Mouse (Mus musculus) forebrain, postnatal 0 days (tissue): Measurements from ENCODE around the gene Atp6v0d1. TPM values are rescaled to one million over a fixed set of nuclear protein-coding genes. Genes with fewer than 3 reads are reported as not detected.

Experiments
- ATAC-seq: fragments of 200-750 bp; cut with Nextera tagmentation; 2 replicates; pipeline ENCODE4 v1.8.0; 2017; ENCODE audit warnings: mild to moderate bottlenecking, moderate library complexity
- DNase-seq: peaks from one replicate; pipeline ENCODE4 v3.0.0-alpha.2; 2015
- H3K27ac ChIP-seq: fragments of 300-500 bp; sonication (generic); 2 replicates; pipeline ENCODE4 v1.5.1; 2014; ENCODE audit warnings: low read depth, mild to moderate bottlenecking, antibody characterized with exemption, low read length, moderate library complexity, mixed read lengths
- H3K27me3 ChIP-seq: fragments of 300-500 bp; sonication (generic); 2 replicates; pipeline ENCODE4 v1.6.1; 2014; ENCODE audit warnings: mild to moderate bottlenecking, low read length, mixed read lengths; ENCODE audit not compliant: insufficient read depth
- H3K36me3 ChIP-seq: fragments of 300-500 bp; sonication (generic); 2 replicates; pipeline ENCODE4 v1.6.1; 2014; ENCODE audit warnings: mild to moderate bottlenecking, moderate library complexity; ENCODE audit not compliant: insufficient read depth
- H3K4me1 ChIP-seq: fragments of 300-500 bp; sonication (generic); 2 replicates; pipeline ENCODE4 v1.6.1; 2014; ENCODE audit warnings: antibody characterized with exemption; ENCODE audit not compliant: insufficient read depth
- H3K4me2 ChIP-seq: fragments of 300-500 bp; sonication (generic); 2 replicates; pipeline ENCODE4 v1.6.1; 2014; ENCODE audit warnings: low read depth, mild to moderate bottlenecking, moderate library complexity
- H3K4me3 ChIP-seq: fragments of 300-500 bp; sonication (generic); 2 replicates; pipeline ENCODE4 v1.5.1; 2014; ENCODE audit warnings: low read depth, low read length, mixed read lengths
- H3K9ac ChIP-seq: fragments of 300-500 bp; sonication (generic); 2 replicates; pipeline ENCODE4 v1.6.1; 2014; ENCODE audit warnings: mild to moderate bottlenecking
- H3K9me3 ChIP-seq: fragments of 300-500 bp; sonication (generic); 2 replicates; pipeline ENCODE4 v1.6.1; 2016; ENCODE audit warnings: low read length
- CTCF ChIP-seq: sonication (generic); IDR thresholded peaks from 2 replicates; pipeline ENCODE4 v1.5.1; 2016; ENCODE audit warnings: antibody characterized with exemption, control low read depth, low read depth
- WGBS: fragments of 180-500 bp; shearing (Covaris S2); extraction: QIAGEN DNeasy Blood & Tissue Kit; methylation state at CpG from one replicate; pipeline ENCODE4 v1.1.7; 2014; 5-methylcytosine and 5-hydroxymethylcytosine counted together
- polyA plus RNA-seq: library from polyadenylated mRNA; unstranded; fragments of >200 nt; fragmentation: Nextera tagmentation; extraction: Ambion mirVana; gene quantifications from 2 replicates; pipeline ENCODE4 v1.2.1, GENCODE M21; 2015
- total RNA-seq: library from RNA; depleted of rRNA; stranded (reverse); fragments of >200 nt; gene quantifications from 2 replicates; pipeline ENCODE4 v1.2.3, GENCODE M21; 2014

The Atp6v0d1 gene
- total and polyA plus RNA-seq, 2 experiments from 2014 or later = 179 to 275 TPM

- H3K9ac ChIP-seq = no peak overlapping the region
- H3K36me3 ChIP-seq = no peaks in the 10 kb centered on the region
- no peak overlapping the region for H3K4me2 ChIP-seq
- 33% methylated on average over 2 of the region's 2 CpGs for WGBS
- H3K27ac ChIP-seq = no peak overlapping the region
- no peaks in the 10 kb centered on the region for H3K4me1 ChIP-seq
- no peak for TF ChIP-seq CTCF
- DNase-seq (no peak), ATAC-seq (peak; percentile 27; the same call in 1 of the 2 replicates)
- H3K27me3 ChIP-seq = no peaks in the 10 kb centered on the region
- H3K9me3 ChIP-seq = no peaks in the 10 kb centered on the region
- H3K4me3 ChIP-seq = no peak overlapping the region
Observed at GRCm38 (mm10) chr8:105508758-105509157, 57.1 kb downstream of the Atp6v0d1 start.

GRCm38 (mm10) chr8:105506977-105507376 lies 58.9 kb downstream of the Atp6v0d1 start:
- no peak overlapping the region for H3K4me2 ChIP-seq
- ATAC-seq (no peak), DNase-seq (no peak)
- H3K4me3 ChIP-seq = no peak overlapping the region
- H3K27me3 ChIP-seq = no peaks in the 10 kb centered on the region
- H3K27ac ChIP-seq = no peak overlapping the region
- WGBS = 82% methylated on average over 6 of the region's 6 CpGs
- no peak for TF ChIP-seq CTCF
- H3K9ac ChIP-seq = no peak overlapping the region
- H3K4me1 ChIP-seq = no peaks in the 10 kb centered on the region
- H3K9me3 ChIP-seq = no peaks in the 10 kb centered on the region
- no peaks in the 10 kb centered on the region for H3K36me3 ChIP-seq

- H3K9me3 ChIP-seq = no peaks in the 10 kb centered on the region
- no peaks in the 10 kb centered on the region for H3K27me3 ChIP-seq
- H3K27ac ChIP-seq = no peak overlapping the region
- H3K4me3 ChIP-seq = no peak overlapping the region
- no peaks in the 10 kb centered on the region for H3K4me1 ChIP-seq
- H3K36me3 ChIP-seq = no peaks in the 10 kb centered on the region
- H3K9ac ChIP-seq = no peak overlapping the region
- no peak overlapping the region for H3K4me2 ChIP-seq
- ATAC-seq (no peak), DNase-seq (no peak)
- no peak for TF ChIP-seq CTCF
- WGBS = 89% methylated on average over 3 of the region's 3 CpGs
Observed at GRCm38 (mm10) chr8:105504617-105505016, 61.2 kb downstream of the Atp6v0d1 start.

- Histone ChIP-seq H3K36me3 (no peaks in the 10 kb centered on the region), H3K9me3 (no peaks in the 10 kb centered on the region), H3K27ac (no peak overlapping the region), H3K4me2 (no peak overlapping the region), H3K9ac (no peak overlapping the region), H3K27me3 (no peaks in the 10 kb centered on the region), H3K4me3 (no peak overlapping the region), H3K4me1 (peaks cover 16% of the 10 kb centered on the region)
- TF ChIP-seq CTCF = no peak
- DNase-seq = no peak
- 77% methylated on average over 12 of the region's 12 CpGs for WGBS
- no peak for ATAC-seq
Observed at GRCm38 (mm10) chr8:105499787-105500186, 66.1 kb downstream of the Atp6v0d1 start.

- peak; percentile 89 for DNase-seq
- Histone ChIP-seq H3K4me2 (peak within 1 kb of the TSS; percentile 98), H3K36me3 (no peaks in the 10 kb centered on the region), H3K9ac (peak within 1 kb of the TSS; percentile 76), H3K27ac (peak within 1 kb of the TSS; percentile 69), H3K27me3 (no peaks in the 10 kb centered on the region), H3K4me3 (peak within 1 kb of the TSS; percentile 57), H3K9me3 (no peaks in the 10 kb centered on the region), H3K4me1 (peaks cover 16% of the 10 kb centered on the region)
- peak; percentile 70 for TF ChIP-seq CTCF
- WGBS = under 1% methylated on average over 66 of the region's 68 CpGs
- ATAC-seq = peak; percentile 90
Observed at GRCm38 (mm10) chr8:105496439-105497180, 69.2 kb downstream of the Atp6v0d1 start, which contains the start of gene Zdhhc1. TSS of gene Zdhhc1 (minus strand) at chr8:105496902.

- peaks cover 16% of the 10 kb centered on the region for H3K4me1 ChIP-seq
- ATAC-seq (peak; percentile 44), DNase-seq (peak; percentile 19)
- peak overlapping the region; percentile 98 for H3K4me2 ChIP-seq
- H3K9me3 ChIP-seq = no peaks in the 10 kb centered on the region
- no peaks in the 10 kb centered on the region for H3K27me3 ChIP-seq
- no peak for TF ChIP-seq CTCF
- peak overlapping the region; percentile 76 for H3K9ac ChIP-seq
- 18% methylated on average over 17 of the region's 17 CpGs for WGBS
- H3K36me3 ChIP-seq = no peaks in the 10 kb centered on the region
- H3K4me3 ChIP-seq = peak overlapping the region; percentile 57
- no peak overlapping the region for H3K27ac ChIP-seq
Observed at GRCm38 (mm10) chr8:105495350-105496302, 70.2 kb downstream of the Atp6v0d1 start.
